Mouse (Mus musculus) CH12.LX (cell line): ENCODE measurements at regions not wholly inside any gene's neighbourhood (a gene's known extent, or its start where the extent isn't known, plus 50 kb on each side); places are given as distances from the start of the nearest gene placed in this dataset.

Experiments
- CTCF ChIP-seq, 2 experiments: IDR thresholded peaks in 1 of 2; conservative IDR thresholded peaks in 1 of 2; 2 replicates each; pipeline ENCODE4 v1.5.1; 2011 to 2012; ENCODE audit warnings: low read depth in 2 of 2, low read length in 2 of 2, improper control_type of control experiment in 1 of 2, inconsistent platforms in 1 of 2, mild to moderate bottlenecking in 1 of 2, moderate library complexity in 1 of 2
- JUND ChIP-seq: conservative IDR thresholded peaks from 2 replicates; pipeline ENCODE4 v1.6.1; 2011; ENCODE audit warnings: low read depth, low read length, improper control_type of control experiment
- SMC3 ChIP-seq: IDR thresholded peaks from 2 replicates; pipeline ENCODE4 v1.6.1; 2011; ENCODE audit warnings: low read depth, low read length, improper control_type of control experiment

DNA sequence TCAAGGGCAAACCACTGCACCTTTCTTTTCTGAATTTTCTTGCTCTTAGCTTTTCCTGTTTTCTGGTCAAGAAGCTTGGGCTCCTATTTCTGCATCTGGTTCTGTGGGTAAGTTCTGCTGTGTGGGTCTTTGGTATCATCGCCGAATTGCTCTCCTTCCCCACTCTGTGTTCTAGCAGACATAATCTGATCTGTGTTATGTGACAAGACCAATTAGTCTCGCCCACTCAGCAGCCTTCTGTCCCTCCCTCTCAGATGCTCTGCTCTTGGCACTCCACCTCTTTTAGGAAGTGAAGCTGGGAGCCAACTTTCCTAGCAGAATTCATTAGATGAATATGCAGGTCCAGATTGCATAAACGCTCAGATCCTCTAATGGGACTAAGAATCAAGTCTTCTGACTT lies 603.5 kb downstream of the Iqcm start:
- TF ChIP-seq SMC3 = no peak
- TF ChIP-seq CTCF (conservative IDR thresholded peaks at IDR 0.05 in 1 of 2, IDR thresholded peaks at IDR 0.05 in 1 of 2; ENCODE audit: low read depth in 2 of 2, low read length in 2 of 2) = no peak
- TF ChIP-seq JUND = no peak
